23 mouse cellular contexts compared by ENCODE assay signal in the genomic region with DNA sequence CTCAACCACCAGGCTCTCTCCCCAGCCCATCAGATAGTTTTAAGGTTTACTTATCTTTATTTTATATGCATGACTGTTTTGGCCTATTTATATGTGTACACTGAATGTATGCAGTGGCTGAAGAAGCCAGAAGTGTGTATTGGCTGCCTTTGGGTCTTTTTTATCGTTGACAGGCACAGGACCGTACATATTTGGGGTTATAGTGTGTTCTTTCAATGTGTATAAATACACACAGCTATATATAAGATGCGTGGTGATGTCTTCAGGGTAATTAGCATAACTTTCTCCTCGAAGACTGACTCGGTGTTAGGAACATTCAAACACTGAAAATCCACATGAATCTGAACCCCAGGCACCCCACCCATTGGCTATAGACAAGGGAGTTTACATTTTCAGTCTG. TPM values are rescaled to one million over a fixed set of nuclear protein-coding genes. Genes with fewer than 3 reads are reported as not detected.
DNase-seq lines count a peak whose midpoint lies in the region; ATAC-seq lines count a peak whose summit lies in the region.
"Had no signal": no experiment of that assay in that cellular context is flagged by ENCODE, and none has a peak within 500 bp of the region (broad histone marks: within the 10 kb centered on the region; RNA-seq: fewer than 3 reads in every experiment).

No protein-coding gene starts in this region.

- no peak overlapping the region for H3K9ac ChIP-seq in neural tube, embryonic 13.5 days
- no peak overlapping the region for H3K9ac ChIP-seq in hindbrain, embryonic 13.5 days
- no peak overlapping the region for H3K9ac ChIP-seq in kidney, embryonic 16.5 days (replicated peaks; ENCODE audit: low read length)
- H3K9ac ChIP-seq: embryonic facial prominence, embryonic 13.5 days; liver, embryonic 12.5 days; lung, embryonic 14.5 days; midbrain, embryonic 12.5 days had no signal

- peak; percentile 78 for ATAC-seq in frontal cortex, adult (ENCODE audit: low TSS enrichment)
- no peak for ATAC-seq in neural tube, embryonic 13.5 days (ENCODE audit: low read depth)
- 0 out of 2 replicates have a peak, but pooled peaks have one; percentile 8 for ATAC-seq in hindbrain, embryonic 13.5 days (ENCODE audit: low FRiP score)
- no peak for ATAC-seq in erythroblast, adult 5-6 weeks (replicated peaks; ENCODE audit: low FRiP score, poor library complexity, severe bottlenecking)
- no peak for ATAC-seq in kidney, embryonic 16.5 days (ENCODE audit: low FRiP score, low TSS enrichment)
- ATAC-seq: liver, embryonic 12.5 days had no signal

- H3K9me3 ChIP-seq in neural tube, embryonic 13.5 days, result no peaks in the 10 kb centered on the region
- H3K9me3 ChIP-seq in hindbrain, embryonic 13.5 days, result no peaks in the 10 kb centered on the region
- no peaks in the 10 kb centered on the region for H3K9me3 ChIP-seq in kidney, embryonic 16.5 days (ENCODE audit: low read length)
- H3K9me3 ChIP-seq: embryonic facial prominence, embryonic 13.5 days; liver, embryonic 12.5 days; midbrain, embryonic 12.5 days had no signal

- peaks cover 19% of the 10 kb centered on the region for H3K4me1 ChIP-seq in neural tube, embryonic 13.5 days (replicated peaks)
- peaks cover 21% of the 10 kb centered on the region for H3K4me1 ChIP-seq in hindbrain, embryonic 13.5 days (replicated peaks)
- H3K4me1 ChIP-seq in kidney, embryonic 16.5 days (ENCODE audit: insufficient read depth, low read length), result no peaks in the 10 kb centered on the region
- H3K4me1 ChIP-seq: liver, embryonic 12.5 days had no signal

- WGBS in neural tube, embryonic 13.5 days, result 85% methylated on average over 5 of the region's 5 CpGs
- 78% methylated on average over 5 of the region's 5 CpGs for WGBS in hindbrain, embryonic 13.5 days
- WGBS in kidney, embryonic 16.5 days, result 89% methylated on average over 5 of the region's 5 CpGs

- no peak overlapping the region for H3K4me3 ChIP-seq in neural tube, embryonic 13.5 days
- H3K4me3 ChIP-seq in hindbrain, embryonic 13.5 days, result no peak overlapping the region
- H3K4me3 ChIP-seq in kidney, embryonic 16.5 days (ENCODE audit: low read length), result no peak overlapping the region
- H3K4me3 ChIP-seq: embryonic facial prominence, embryonic 13.5 days; liver, embryonic 12.5 days; midbrain, embryonic 12.5 days had no signal

- no peaks in the 10 kb centered on the region for H3K27me3 ChIP-seq in neural tube, embryonic 13.5 days
- no peaks in the 10 kb centered on the region for H3K27me3 ChIP-seq in hindbrain, embryonic 13.5 days
- H3K27me3 ChIP-seq in kidney, embryonic 16.5 days (ENCODE audit: insufficient read depth, low read length), result no peaks in the 10 kb centered on the region
- H3K27me3 ChIP-seq: CH12.LX; embryonic facial prominence, embryonic 13.5 days; liver, embryonic 12.5 days; midbrain, embryonic 12.5 days had no signal

- no peaks in the 10 kb centered on the region for H3K36me3 ChIP-seq in neural tube, embryonic 13.5 days
- no peaks in the 10 kb centered on the region for H3K36me3 ChIP-seq in hindbrain, embryonic 13.5 days
- H3K36me3 ChIP-seq in kidney, embryonic 16.5 days (ENCODE audit: insufficient read depth, low read length), result no peaks in the 10 kb centered on the region
- H3K36me3 ChIP-seq: embryonic facial prominence, embryonic 13.5 days; liver, embryonic 12.5 days; midbrain, embryonic 12.5 days had no signal

- no peak for DNase-seq in frontal cortex, postnatal 14 days (ENCODE audit: low spot score in 2 of 2)
- DNase-seq in neural tube, embryonic 10.5 days (ENCODE audit: extremely low spot score, low spot score), result no peak
- no peak for DNase-seq in urinary bladder, postnatal 14 days (ENCODE audit: low spot score)
- DNase-seq: adrenal gland, adult 2 months; cerebellum, adult 11 months; gastrocnemius, postnatal 25 days; kidney, adult 9 months; lung, embryonic 14.5 days; lung, postnatal 4 days; thymus, postnatal 36 days had no signal

- no peak overlapping the region for H3K4me2 ChIP-seq in neural tube, embryonic 13.5 days
- H3K4me2 ChIP-seq in hindbrain, embryonic 13.5 days, result no peak overlapping the region
- H3K4me2 ChIP-seq in kidney, embryonic 16.5 days (replicated peaks; ENCODE audit: low read depth, low read length), result no peak overlapping the region
- H3K4me2 ChIP-seq: embryonic facial prominence, embryonic 13.5 days; liver, embryonic 12.5 days; lung, embryonic 14.5 days; midbrain, embryonic 12.5 days had no signal

- H3K27ac ChIP-seq in neural tube, embryonic 13.5 days (replicated peaks), result peak overlapping the region; percentile 82
- peak overlapping the region; percentile 84 for H3K27ac ChIP-seq in hindbrain, embryonic 13.5 days
- no peak overlapping the region for H3K27ac ChIP-seq in kidney, embryonic 16.5 days (ENCODE audit: low read length)
- H3K27ac ChIP-seq: embryonic facial prominence, embryonic 13.5 days; liver, embryonic 12.5 days; stomach, postnatal 0 days had no signal

RNA-seq across cellular contexts. Expression of a gene that starts 32.3 kb away (rescaled TPM):
- polyA plus RNA-seq in neural tube, embryonic 13.5 days (2015; fragmentation: Nextera tagmentation; extraction: Ambion mirVana), result 0.43 and 0.59 TPM in 2 replicates
- polyA plus RNA-seq in hindbrain, embryonic 13.5 days (2015; fragmentation: Nextera tagmentation; extraction: Ambion mirVana), result 0.62 and 0.83 TPM in 2 replicates
- total RNA-seq in erythroblast, adult 5-6 weeks (2015; ENCODE audit: low replicate concordance), result not detected in 2 replicates
- 0.17 TPM in 1 of 2 replicates, not detected in the other for total RNA-seq in erythroblast, adult 5-6 weeks (2017; ENCODE audit: low replicate concordance)
- not detected in 2 replicates for polyA plus RNA-seq in kidney, embryonic 16.5 days (2015; fragmentation: Nextera tagmentation; extraction: Ambion mirVana)
- total RNA-seq: adrenal gland, adult 2 months; CH12.LX; common myeloid progenitor, adult 5-6 weeks; gastrocnemius, postnatal 25 days had no signal
- polyA plus RNA-seq: adrenal gland, adult 2 months; embryonic facial prominence, embryonic 13.5 days; heart, postnatal 0 days; limb, embryonic 11.5 days; liver, embryonic 12.5 days; lung, embryonic 14.5 days; stomach, postnatal 0 days had no signal

Comparison
In these comparisons a context has a peak if more than half of its experiments do, and no peak if none do; other contexts are left out.
1. ATAC-seq: peak in frontal cortex, adult (single experiment) and hindbrain, embryonic 13.5 days (single experiment); none in neural tube, embryonic 13.5 days (single experiment), erythroblast, adult 5-6 weeks (single experiment) and kidney, embryonic 16.5 days (single experiment).